Mouse (Mus musculus): ENCODE measurements around the gene Gm43951. TPM values are rescaled to one million over a fixed set of nuclear protein-coding genes. Genes with fewer than 3 reads are reported as not detected.

Gm43951 gene
- total and polyA plus RNA-seq, 2 experiments from 2014 or later: 1.2 to 1.8 TPM

- no peak for TF ChIP-seq CTCF (IDR thresholded peaks at IDR 0.05; ENCODE audit: low read depth)
- ATAC-seq: no peak
- Histone ChIP-seq H3K27me3 (ENCODE audit: insufficient read depth, low read length) (no peaks in the 10 kb centered on the region), H3K4me1 (ENCODE audit: insufficient read depth, low read length) (peaks cover 19% of the 10 kb centered on the region), H3K27ac (no peak overlapping the region; the same call in 1 of the 2 replicates), H3K4me3 (ENCODE audit: low read length) (peak overlapping the region; percentile 87), H3K9ac (replicated peaks; ENCODE audit: low read length) (0 out of 2 replicates have a peak overlapping the region, but pooled peaks have one; percentile 79), H3K4me2 (ENCODE audit: low read depth, low read length) (peak overlapping the region; percentile 80), H3K9me3 (ENCODE audit: low read length) (no peaks in the 10 kb centered on the region), H3K36me3 (ENCODE audit: insufficient read depth, low read length) (peaks cover 14% of the 10 kb centered on the region)
- no peak for DNase-seq (ENCODE audit: low spot score)
- 84% methylated on average over 6 of the region's 6 CpGs for WGBS
Measured at GRCm38 (mm10) chr11:72205256-72205655, 1.4 kb downstream of the Gm43951 start.

- H3K27me3 ChIP-seq (ENCODE audit: insufficient read depth, low read length): no peaks in the 10 kb centered on the region
- H3K9me3 ChIP-seq (ENCODE audit: low read length): no peaks in the 10 kb centered on the region
- ATAC-seq (no peak), DNase-seq (ENCODE audit: low spot score) (no peak)
- peaks cover 10% of the 10 kb centered on the region for H3K36me3 ChIP-seq (ENCODE audit: insufficient read depth, low read length)
- H3K9ac ChIP-seq (replicated peaks; ENCODE audit: low read length): no peak overlapping the region
- no peak overlapping the region for H3K4me3 ChIP-seq (ENCODE audit: low read length)
- no peak overlapping the region; the same call in 1 of the 2 replicates for H3K27ac ChIP-seq
- H3K4me1 ChIP-seq (ENCODE audit: insufficient read depth, low read length): peaks cover 19% of the 10 kb centered on the region
- 42% methylated on average over 1 of the region's 1 CpGs for WGBS
- no peak overlapping the region for H3K4me2 ChIP-seq (ENCODE audit: low read depth, low read length)
- no peak for TF ChIP-seq CTCF (IDR thresholded peaks at IDR 0.05; ENCODE audit: low read depth)
Measured at GRCm38 (mm10) chr11:72203440-72203839, 3.2 kb downstream of the Gm43951 start.

GRCm38 (mm10) chr11:72196506-72196905 lies 10.1 kb downstream of the Gm43951 start:
- Histone ChIP-seq H3K27ac (no peak overlapping the region), H3K27me3 (ENCODE audit: insufficient read depth, low read length) (no peaks in the 10 kb centered on the region)

GRCm38 (mm10) chr11:72194259-72194658 lies 12.4 kb downstream of the Gm43951 start:
- H3K9ac ChIP-seq (replicated peaks; ENCODE audit: low read length): no peak overlapping the region
- no peak overlapping the region for H3K4me3 ChIP-seq (ENCODE audit: low read length)
- H3K27ac ChIP-seq: no peak overlapping the region
- ATAC-seq (no peak), DNase-seq (ENCODE audit: low spot score) (no peak)
- H3K27me3 ChIP-seq (ENCODE audit: insufficient read depth, low read length): no peaks in the 10 kb centered on the region
- H3K4me1 ChIP-seq (ENCODE audit: insufficient read depth, low read length): no peaks in the 10 kb centered on the region
- peaks cover 26% of the 10 kb centered on the region for H3K36me3 ChIP-seq (ENCODE audit: insufficient read depth, low read length)
- no peaks in the 10 kb centered on the region for H3K9me3 ChIP-seq (ENCODE audit: low read length)
- H3K4me2 ChIP-seq (ENCODE audit: low read depth, low read length): no peak overlapping the region
- 96% methylated on average over 2 of the region's 2 CpGs for WGBS
- no peak for TF ChIP-seq CTCF (IDR thresholded peaks at IDR 0.05; ENCODE audit: low read depth)

More at GRCm38 (mm10) chr11:72196506-72196905, 10.1 kb downstream of the Gm43951 start:
- Histone ChIP-seq H3K9ac (replicated peaks; ENCODE audit: low read length) (no peak overlapping the region), H3K4me2 (ENCODE audit: low read depth, low read length) (no peak overlapping the region), H3K9me3 (ENCODE audit: low read length) (no peaks in the 10 kb centered on the region), H3K36me3 (ENCODE audit: insufficient read depth, low read length) (peaks cover 26% of the 10 kb centered on the region), H3K4me3 (ENCODE audit: low read length) (no peak overlapping the region), H3K4me1 (ENCODE audit: insufficient read depth, low read length) (no peaks in the 10 kb centered on the region)
- no peak for DNase-seq (ENCODE audit: low spot score)
- no peak for ATAC-seq
- 89% methylated on average over 8 of the region's 8 CpGs for WGBS
- TF ChIP-seq CTCF (IDR thresholded peaks at IDR 0.05; ENCODE audit: low read depth): no peak

GRCm38 (mm10) chr11:72190857-72191256 lies 15.8 kb downstream of the Gm43951 start:
- Histone ChIP-seq H3K4me3 (ENCODE audit: low read length) (no peak overlapping the region), H3K36me3 (ENCODE audit: insufficient read depth, low read length) (peaks cover 22% of the 10 kb centered on the region; the same call in 1 of the 2 replicates), H3K27ac (no peak overlapping the region), H3K27me3 (ENCODE audit: insufficient read depth, low read length) (no peaks in the 10 kb centered on the region), H3K9ac (replicated peaks; ENCODE audit: low read length) (no peak overlapping the region), H3K9me3 (ENCODE audit: low read length) (no peaks in the 10 kb centered on the region), H3K4me2 (ENCODE audit: low read depth, low read length) (no peak overlapping the region), H3K4me1 (ENCODE audit: insufficient read depth, low read length) (no peaks in the 10 kb centered on the region)
- no peak for TF ChIP-seq CTCF (IDR thresholded peaks at IDR 0.05; ENCODE audit: low read depth)
- no peak for DNase-seq (ENCODE audit: low spot score)
- 66% methylated on average over 1 of the region's 1 CpGs for WGBS
- ATAC-seq: no peak

GRCm38 (mm10) chr11:72184252-72184651 lies 22.4 kb downstream of the Gm43951 start:
- Histone ChIP-seq H3K4me3 (ENCODE audit: low read length) (no peak overlapping the region), H3K27me3 (ENCODE audit: insufficient read depth, low read length) (no peaks in the 10 kb centered on the region), H3K9ac (replicated peaks; ENCODE audit: low read length) (no peak overlapping the region), H3K27ac (no peak overlapping the region), H3K4me2 (ENCODE audit: low read depth, low read length) (no peak overlapping the region), H3K4me1 (ENCODE audit: insufficient read depth, low read length) (no peaks in the 10 kb centered on the region), H3K9me3 (ENCODE audit: low read length) (no peaks in the 10 kb centered on the region), H3K36me3 (ENCODE audit: insufficient read depth, low read length) (peaks cover 25% of the 10 kb centered on the region; the same call in 1 of the 2 replicates)
- DNase-seq (ENCODE audit: low spot score): no peak
- no peak for TF ChIP-seq CTCF (IDR thresholded peaks at IDR 0.05; ENCODE audit: low read depth)
- 84% methylated on average over 4 of the region's 4 CpGs for WGBS
- no peak for ATAC-seq

GRCm38 (mm10) chr11:72181136-72181535 lies 25.5 kb downstream of the Gm43951 start:
- Histone ChIP-seq H3K27me3 (ENCODE audit: insufficient read depth, low read length) (no peaks in the 10 kb centered on the region), H3K36me3 (ENCODE audit: insufficient read depth, low read length) (peaks cover 19% of the 10 kb centered on the region; the same call in 1 of the 2 replicates), H3K9me3 (ENCODE audit: low read length) (no peaks in the 10 kb centered on the region), H3K4me1 (ENCODE audit: insufficient read depth, low read length) (no peaks in the 10 kb centered on the region), H3K4me3 (ENCODE audit: low read length) (no peak overlapping the region), H3K9ac (replicated peaks; ENCODE audit: low read length) (no peak overlapping the region), H3K27ac (no peak overlapping the region), H3K4me2 (ENCODE audit: low read depth, low read length) (no peak overlapping the region)
- no peak for DNase-seq (ENCODE audit: low spot score)
- no peak for ATAC-seq
- 92% methylated on average over 4 of the region's 4 CpGs for WGBS
- no peak for TF ChIP-seq CTCF (IDR thresholded peaks at IDR 0.05; ENCODE audit: low read depth)

All from hindbrain, postnatal 0 days (tissue).